Mouse (Mus musculus) midbrain, embryonic 13.5 days (tissue): Measurements from ENCODE around the gene Armc10. TPM values are rescaled to one million over a fixed set of nuclear protein-coding genes. Genes with fewer than 3 reads are reported as not detected.

ENCODE experiments used
- ATAC-seq: fragments of 200-750 bp; cut with Nextera tagmentation; 2 replicates; pipeline ENCODE4 v1.8.0; 2017; ENCODE audit warnings: mild to moderate bottlenecking, moderate TSS enrichment, moderate library complexity
- H3K27ac ChIP-seq: fragments of 300-500 bp; sonication (generic); 2 replicates; pipeline ENCODE4 v1.5.1; 2015; ENCODE audit warnings: inconsistent platforms, mild to moderate bottlenecking, moderate library complexity
- H3K27me3 ChIP-seq: fragments of 300-500 bp; sonication (generic); 2 replicates; pipeline ENCODE4 v1.6.1; 2015; ENCODE audit warnings: mild to moderate bottlenecking, inconsistent platforms
- H3K36me3 ChIP-seq: fragments of 300-500 bp; sonication (generic); 2 replicates; pipeline ENCODE4 v1.6.1; 2015; ENCODE audit warnings: mild to moderate bottlenecking, inconsistent platforms
- H3K4me1 ChIP-seq: fragments of 300-500 bp; sonication (generic); replicated peaks from 2 replicates; pipeline ENCODE4 v1.6.1; 2015; ENCODE audit warnings: inconsistent platforms
- H3K4me2 ChIP-seq: fragments of 300-500 bp; sonication (generic); replicated peaks from 2 replicates; pipeline ENCODE4 v1.6.1; 2015; ENCODE audit warnings: moderate library complexity, mild to moderate bottlenecking, inconsistent platforms
- H3K4me3 ChIP-seq: fragments of 300-500 bp; sonication (generic); replicated peaks from 2 replicates; pipeline ENCODE4 v1.5.1; 2015; ENCODE audit warnings: mild to moderate bottlenecking, inconsistent platforms
- H3K9ac ChIP-seq: fragments of 300-500 bp; sonication (generic); replicated peaks from 2 replicates; pipeline ENCODE4 v1.6.1; 2015; ENCODE audit warnings: mild to moderate bottlenecking, inconsistent platforms
- H3K9me3 ChIP-seq: fragments of 300-500 bp; sonication (generic); 2 replicates; pipeline ENCODE4 v1.6.1; 2016; ENCODE audit warnings: mild to moderate bottlenecking, inconsistent platforms
- WGBS: fragments of 180-500 bp; shearing (Covaris S2); methylation state at CpG from one replicate; pipeline ENCODE4 v1.1.7; 2015; 5-methylcytosine and 5-hydroxymethylcytosine counted together
- polyA plus RNA-seq: library from polyadenylated mRNA; unstranded; fragments of >200 nt; fragmentation: Nextera tagmentation; extraction: Ambion mirVana; gene quantifications from 2 replicates; pipeline ENCODE4 v1.2.1, GENCODE M21; 2015

Gene Armc10
- polyA plus RNA-seq, 1 experiment from 2014 or later, result 80.8 TPM

DNA sequence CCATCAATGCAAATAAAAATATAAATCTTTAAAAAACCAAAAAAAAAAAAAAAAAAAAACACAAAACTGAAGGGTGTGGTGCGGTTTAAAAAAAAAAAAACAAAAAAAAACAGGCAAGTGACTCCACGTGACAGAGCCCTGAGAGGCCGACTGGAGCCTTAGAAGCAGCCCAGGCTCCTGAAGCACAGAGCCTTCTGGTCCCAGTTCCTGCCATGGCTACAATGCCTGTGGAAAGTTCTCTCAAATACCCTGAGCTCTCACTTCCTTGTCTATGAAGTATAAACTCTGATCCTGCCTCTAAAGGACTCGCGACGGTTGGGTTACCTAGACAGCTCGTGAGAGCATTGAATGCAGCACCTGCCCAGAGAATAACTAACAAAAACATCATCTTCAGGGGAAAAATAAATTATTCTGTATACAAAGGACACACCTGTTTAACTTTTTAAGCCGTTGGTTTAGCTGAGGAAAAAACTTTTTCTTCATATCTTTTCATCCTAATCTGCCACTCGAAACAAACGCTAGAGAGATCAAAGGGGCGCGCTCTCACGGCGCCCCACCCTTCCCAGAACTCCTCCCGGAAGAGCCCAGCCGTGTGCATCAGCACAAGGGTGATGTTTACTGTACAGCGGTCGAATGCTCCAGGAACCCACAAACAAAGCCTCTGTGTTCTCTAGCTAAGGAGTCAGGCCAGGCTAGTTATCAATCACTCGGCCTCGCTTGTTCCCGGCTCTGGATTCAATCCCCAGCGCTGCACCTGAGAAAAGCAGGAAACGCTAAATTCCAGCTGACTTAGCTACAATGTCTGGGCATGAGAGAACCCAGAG lies 27.4 kb downstream of the Armc10 start:
- Histone ChIP-seq H3K4me2 (no peak overlapping the region), H3K27ac (no peak overlapping the region), H3K9ac (no peak overlapping the region), H3K27me3 (no peaks in the 10 kb centered on the region), H3K36me3 (peaks cover 29% of the 10 kb centered on the region), H3K4me1 (0 out of 2 replicates have a peak, but pooled peaks cover 2% of the 10 kb centered on the region), H3K4me3 (no peak overlapping the region), H3K9me3 (no peaks in the 10 kb centered on the region)
- WGBS, result 68% methylated on average over 23 of the region's 23 CpGs
- ATAC-seq, result 0 out of 2 replicates have a peak, but pooled peaks have one; percentile 40

DNA sequence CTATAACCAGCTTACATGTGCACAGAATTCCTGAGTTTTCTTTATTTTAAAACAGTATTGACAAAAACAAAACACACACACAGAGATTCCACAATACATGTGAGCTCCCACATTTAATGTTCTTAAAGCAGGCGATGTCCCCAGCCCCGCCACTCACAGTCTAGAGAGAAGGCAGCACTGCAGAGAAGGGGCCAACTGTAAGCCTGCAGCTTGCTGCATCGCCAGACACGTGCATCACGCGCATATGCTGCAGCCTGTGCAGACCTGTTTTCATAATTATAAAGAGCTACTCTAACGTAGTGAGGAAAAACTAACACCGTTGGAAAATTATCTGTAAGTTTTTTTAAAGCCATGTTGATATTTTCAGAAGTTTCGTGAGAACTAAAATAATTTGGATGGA lies 28.1 kb downstream of the Armc10 start:
- Histone ChIP-seq H3K9ac (no peak overlapping the region), H3K27ac (no peak overlapping the region), H3K4me3 (no peak overlapping the region), H3K36me3 (peaks cover 31% of the 10 kb centered on the region), H3K9me3 (no peaks in the 10 kb centered on the region), H3K4me2 (no peak overlapping the region), H3K27me3 (no peaks in the 10 kb centered on the region), H3K4me1 (0 out of 2 replicates have a peak, but pooled peaks cover 2% of the 10 kb centered on the region)
- ATAC-seq, result no peak
- WGBS, result 84% methylated on average over 9 of the region's 9 CpGs

DNA sequence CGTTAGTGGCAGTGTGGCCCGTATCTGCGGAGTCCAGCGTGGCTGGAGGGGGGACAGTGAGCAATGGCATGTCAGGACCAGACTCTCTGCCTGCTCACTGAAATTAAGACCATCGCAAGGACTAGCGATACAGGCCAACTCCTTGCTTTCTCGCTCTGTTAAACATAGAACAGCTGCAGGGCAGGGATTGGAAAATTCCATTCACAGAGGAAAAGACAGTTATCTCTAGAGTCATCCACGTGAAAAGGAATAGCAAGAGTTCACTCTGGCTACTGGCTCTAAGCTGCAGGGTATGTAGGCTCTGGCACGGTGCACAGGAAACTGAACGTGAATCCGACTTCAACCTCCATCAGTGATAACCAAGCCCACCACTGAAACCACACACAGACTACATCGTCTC lies 29.4 kb downstream of the Armc10 start:
- Histone ChIP-seq H3K36me3 (peaks cover 34% of the 10 kb centered on the region), H3K9ac (no peak overlapping the region), H3K27me3 (no peaks in the 10 kb centered on the region), H3K4me3 (no peak overlapping the region), H3K4me1 (0 out of 2 replicates have a peak, but pooled peaks cover 2% of the 10 kb centered on the region), H3K9me3 (no peaks in the 10 kb centered on the region), H3K4me2 (no peak overlapping the region), H3K27ac (no peak overlapping the region)
- no peak for ATAC-seq
- 85% methylated on average over 12 of the region's 12 CpGs for whole genome bisulfite sequencing

DNA sequence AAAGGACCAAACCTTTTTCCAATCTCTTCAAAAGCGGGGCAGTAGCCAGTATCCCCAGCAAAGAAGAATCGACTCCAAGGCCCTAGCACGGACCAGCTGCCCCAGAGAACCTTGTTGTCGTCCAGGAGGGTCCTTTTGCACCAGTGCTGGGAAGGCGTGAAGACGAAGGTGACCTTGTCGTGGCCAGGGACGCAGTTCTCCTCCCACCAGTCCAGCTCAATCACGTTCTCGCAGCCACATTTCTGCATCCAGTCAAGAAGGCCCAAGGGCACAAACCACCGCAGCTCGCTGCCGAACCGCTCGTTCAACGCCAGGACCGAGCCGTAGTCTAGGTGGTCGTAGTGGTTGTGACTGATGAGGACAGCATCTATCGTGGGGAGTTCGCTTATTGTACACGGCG lies 29.9 kb downstream of the Armc10 start:
- H3K9me3 ChIP-seq, result no peaks in the 10 kb centered on the region
- no peak overlapping the region for H3K4me3 ChIP-seq
- no peak for ATAC-seq
- H3K27me3 ChIP-seq, result no peaks in the 10 kb centered on the region
- H3K36me3 ChIP-seq, result peaks cover 34% of the 10 kb centered on the region
- H3K27ac ChIP-seq, result no peak overlapping the region
- no peak overlapping the region for H3K9ac ChIP-seq
- H3K4me1 ChIP-seq, result 0 out of 2 replicates have a peak, but pooled peaks cover 2% of the 10 kb centered on the region
- H3K4me2 ChIP-seq, result no peak overlapping the region
- 95% methylated on average over 23 of the region's 23 CpGs for WGBS

DNA sequence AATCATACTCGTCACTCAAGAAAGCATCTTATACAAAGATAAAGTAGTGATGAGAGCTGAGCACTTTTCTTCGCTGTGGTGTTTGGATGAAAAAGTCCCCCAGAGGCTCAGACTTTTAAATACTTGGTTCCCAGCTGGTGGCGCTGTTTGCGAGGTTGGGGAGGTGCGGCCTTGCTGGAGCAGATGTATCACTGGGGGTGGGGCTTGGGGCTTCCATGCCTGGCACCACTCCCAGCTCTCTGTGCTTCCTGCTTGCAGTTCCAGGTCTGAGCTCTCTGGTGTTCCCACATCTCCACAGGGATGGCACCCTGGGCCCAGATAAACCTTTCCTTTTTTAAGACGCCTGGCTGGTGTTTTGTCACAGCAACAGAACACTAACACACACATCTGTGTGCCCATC lies 32.3 kb downstream of the Armc10 start:
- H3K4me1 ChIP-seq, result 0 out of 2 replicates have a peak, but pooled peaks cover 2% of the 10 kb centered on the region
- H3K27me3 ChIP-seq, result no peaks in the 10 kb centered on the region
- WGBS, result 92% methylated on average over 6 of the region's 6 CpGs
- no peak overlapping the region for H3K4me2 ChIP-seq
- no peak overlapping the region for H3K4me3 ChIP-seq
- no peak for ATAC-seq
- H3K27ac ChIP-seq, result no peak overlapping the region
- peaks cover 30% of the 10 kb centered on the region for H3K36me3 ChIP-seq
- H3K9ac ChIP-seq, result no peak overlapping the region
- H3K9me3 ChIP-seq, result no peaks in the 10 kb centered on the region

DNA sequence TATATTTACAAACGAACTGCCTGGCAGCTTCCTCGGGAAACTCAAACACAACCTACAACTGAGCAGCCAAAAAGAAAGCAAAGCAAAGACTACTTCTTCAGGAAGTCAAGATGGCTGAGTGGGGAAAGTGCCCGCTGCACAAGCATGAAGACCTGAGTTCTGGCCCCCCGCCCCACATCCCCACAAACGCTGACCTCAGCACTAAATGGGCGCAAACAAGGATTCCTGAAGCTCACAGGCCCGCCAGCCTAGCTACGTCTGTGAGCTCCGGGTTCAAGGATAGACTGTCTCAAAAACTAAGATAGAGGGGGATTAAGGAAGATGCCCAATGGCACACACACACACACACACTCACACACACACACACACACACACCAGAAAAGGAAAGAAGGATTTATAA lies 32.8 kb downstream of the Armc10 start:
- H3K4me2 ChIP-seq, result no peak overlapping the region

DNA sequence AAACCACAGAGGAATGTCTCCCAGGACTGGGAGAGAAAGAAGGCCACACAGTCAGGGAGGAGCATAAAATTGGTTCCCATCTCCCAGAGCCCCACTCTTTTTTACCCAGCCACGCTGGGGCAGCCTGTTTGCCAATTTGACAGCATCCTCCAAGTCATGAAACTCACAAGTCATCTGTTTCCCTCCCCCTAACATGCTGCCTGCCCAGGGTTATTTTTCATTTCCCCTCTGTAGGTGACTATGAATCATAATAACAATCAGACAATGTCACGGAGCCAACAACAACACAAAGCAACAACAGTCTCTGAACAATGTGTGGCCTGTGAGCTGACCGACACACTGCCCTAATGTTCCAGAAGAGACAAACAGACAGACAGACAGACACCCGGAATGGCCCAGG lies 34.4 kb downstream of the Armc10 start:
- ATAC-seq, result no peak
- H3K4me2 ChIP-seq, result no peak overlapping the region
- 92% methylated on average over 4 of the region's 4 CpGs for WGBS

More for the DNA sequence above, 32.8 kb downstream of the Armc10 start:
- Histone ChIP-seq H3K27me3 (no peaks in the 10 kb centered on the region), H3K4me1 (0 out of 2 replicates have a peak, but pooled peaks cover 2% of the 10 kb centered on the region), H3K4me3 (no peak overlapping the region), H3K27ac (no peak overlapping the region), H3K36me3 (peaks cover 33% of the 10 kb centered on the region), H3K9ac (no peak overlapping the region), H3K9me3 (no peaks in the 10 kb centered on the region)
- ATAC-seq, result no peak
- WGBS, result 96% methylated on average over 9 of the region's 9 CpGs

DNA sequence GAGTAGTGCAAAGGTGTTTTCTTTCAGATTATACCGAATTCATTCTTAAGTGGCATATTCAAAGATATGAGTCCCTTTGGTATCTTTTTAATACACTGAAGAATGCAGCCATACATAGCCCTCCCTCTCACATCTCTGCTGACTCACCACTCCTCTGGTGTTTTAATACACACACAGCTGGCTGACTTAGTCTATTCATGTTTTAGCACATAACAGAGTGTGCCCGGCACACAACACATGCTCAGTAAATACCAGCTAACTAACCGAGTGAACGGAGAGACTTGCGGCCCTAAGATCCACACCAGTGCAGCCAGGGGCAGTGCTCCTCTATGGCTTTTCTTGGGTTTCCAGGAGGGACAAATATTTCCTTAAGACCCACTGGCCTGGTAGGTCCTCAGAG lies 35.3 kb downstream of the Armc10 start:
- no peak overlapping the region for H3K9ac ChIP-seq
- peaks cover 23% of the 10 kb centered on the region for H3K36me3 ChIP-seq
- ATAC-seq, result no peak
- 0 out of 2 replicates have a peak, but pooled peaks cover 2% of the 10 kb centered on the region for H3K9me3 ChIP-seq
- H3K4me2 ChIP-seq, result no peak overlapping the region
- H3K27me3 ChIP-seq, result no peaks in the 10 kb centered on the region
- H3K4me1 ChIP-seq, result no peaks in the 10 kb centered on the region
- WGBS, result 91% methylated on average over 5 of the region's 5 CpGs
- H3K27ac ChIP-seq, result no peak overlapping the region
- no peak overlapping the region for H3K4me3 ChIP-seq

More for the DNA sequence above, 34.4 kb downstream of the Armc10 start:
- no peak overlapping the region for H3K9ac ChIP-seq
- H3K9me3 ChIP-seq, result 0 out of 2 replicates have a peak, but pooled peaks cover 2% of the 10 kb centered on the region
- peaks cover 32% of the 10 kb centered on the region for H3K36me3 ChIP-seq
- H3K27me3 ChIP-seq, result no peaks in the 10 kb centered on the region
- no peak overlapping the region for H3K4me3 ChIP-seq
- no peaks in the 10 kb centered on the region for H3K4me1 ChIP-seq
- no peak overlapping the region for H3K27ac ChIP-seq

DNA sequence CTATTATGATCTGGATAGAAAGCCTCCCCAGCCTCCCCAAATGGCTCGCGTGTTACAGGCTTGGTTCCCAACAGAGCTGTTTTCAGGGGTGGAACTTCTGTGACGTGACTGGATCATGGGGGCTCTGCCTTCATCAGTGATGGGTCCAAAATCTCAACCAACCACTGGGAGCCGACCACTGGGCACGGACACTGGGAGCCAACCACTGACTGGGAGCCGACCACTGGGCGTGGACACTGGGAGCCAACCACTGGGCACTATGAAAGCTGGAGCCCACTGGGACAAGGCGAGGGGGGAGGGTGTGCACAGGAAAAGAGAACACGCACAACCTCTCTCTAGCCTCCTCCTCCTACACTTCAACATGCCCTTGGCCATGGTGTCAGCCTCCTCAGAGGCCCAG lies 38.2 kb downstream of the Armc10 start:
- WGBS, result 95% methylated on average over 9 of the region's 9 CpGs
- Histone ChIP-seq H3K9ac (no peak overlapping the region), H3K9me3 (0 out of 2 replicates have a peak, but pooled peaks cover 2% of the 10 kb centered on the region), H3K27ac (no peak overlapping the region), H3K4me1 (no peaks in the 10 kb centered on the region), H3K36me3 (peaks cover 17% of the 10 kb centered on the region; the same call in 1 of the 2 replicates), H3K4me3 (no peak overlapping the region), H3K4me2 (no peak overlapping the region), H3K27me3 (no peaks in the 10 kb centered on the region)
- ATAC-seq, result no peak

DNA sequence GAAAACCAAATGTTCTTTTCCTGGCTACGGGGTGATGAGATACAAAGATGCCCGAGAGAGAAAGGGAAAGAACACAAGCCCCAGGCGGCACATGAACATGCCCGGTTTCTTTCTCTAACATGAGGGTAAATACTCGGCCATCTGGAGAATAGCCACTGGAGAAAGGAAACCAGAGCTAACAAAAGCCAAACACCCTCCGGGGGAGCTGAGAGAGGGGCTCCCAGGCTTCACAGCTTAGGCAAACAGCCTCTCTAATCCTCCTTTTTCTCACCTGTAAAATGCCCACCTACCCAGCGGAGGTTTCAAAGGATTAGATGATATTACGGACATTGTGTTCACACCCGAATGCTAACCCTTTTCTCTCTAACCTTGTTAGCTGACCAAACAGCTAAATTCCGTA lies 39.4 kb downstream of the Armc10 start:
- no peak overlapping the region for H3K9ac ChIP-seq
- H3K4me3 ChIP-seq, result no peak overlapping the region
- H3K9me3 ChIP-seq, result 0 out of 2 replicates have a peak, but pooled peaks cover 2% of the 10 kb centered on the region
- WGBS, result 77% methylated on average over 10 of the region's 10 CpGs
- H3K36me3 ChIP-seq, result peaks cover 22% of the 10 kb centered on the region; the same call in 1 of the 2 replicates
- no peaks in the 10 kb centered on the region for H3K4me1 ChIP-seq
- no peak overlapping the region for H3K4me2 ChIP-seq
- H3K27ac ChIP-seq, result no peak overlapping the region
- no peak for ATAC-seq
- no peaks in the 10 kb centered on the region for H3K27me3 ChIP-seq

DNA sequence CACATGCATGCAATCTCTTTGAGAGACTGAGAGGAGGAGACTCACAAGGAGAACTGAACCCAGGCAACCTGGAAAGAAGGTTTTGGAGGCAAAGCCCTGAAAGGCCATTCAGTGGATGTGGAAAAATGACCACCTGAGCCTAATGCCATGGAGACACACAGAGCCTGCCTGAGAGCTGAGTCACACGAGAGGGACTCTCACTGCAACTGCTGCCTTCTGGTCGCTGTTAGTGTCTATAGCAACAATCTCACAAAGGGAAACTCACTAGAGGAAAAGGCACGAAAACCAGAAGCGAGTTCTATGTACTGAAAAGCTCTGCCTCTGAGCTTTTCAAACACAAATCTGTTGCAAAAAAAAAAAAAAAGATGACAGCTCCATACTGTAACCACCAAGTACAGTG lies 41.4 kb downstream of the Armc10 start:
- Histone ChIP-seq H3K4me2 (no peak overlapping the region), H3K4me1 (no peaks in the 10 kb centered on the region), H3K9ac (no peak overlapping the region), H3K36me3 (peaks cover 22% of the 10 kb centered on the region; the same call in 1 of the 2 replicates), H3K27ac (no peak overlapping the region), H3K4me3 (no peak overlapping the region), H3K27me3 (no peaks in the 10 kb centered on the region), H3K9me3 (0 out of 2 replicates have a peak, but pooled peaks cover 2% of the 10 kb centered on the region)
- 66% methylated on average over 4 of the region's 4 CpGs for WGBS
- no peak for ATAC-seq

DNA sequence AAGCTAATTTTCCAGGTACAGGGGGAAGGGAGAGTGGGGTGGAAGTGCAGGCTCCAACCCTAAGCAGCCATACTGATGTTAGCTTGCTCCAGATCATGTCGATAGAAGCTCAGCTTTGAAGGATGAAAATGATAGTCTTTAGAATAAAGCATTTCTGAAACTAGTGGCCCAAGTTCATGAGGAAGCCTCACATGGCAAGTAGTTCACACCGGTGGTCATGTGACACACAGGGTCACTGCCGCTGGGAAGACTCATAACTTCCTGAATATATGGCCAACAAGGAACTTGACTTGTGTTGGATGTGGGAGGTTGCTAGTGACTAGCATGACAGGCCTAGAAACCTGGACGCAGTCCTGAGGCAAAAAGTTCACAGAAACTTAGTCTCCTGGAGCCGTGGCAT lies 46.6 kb downstream of the Armc10 start:
- no peak for ATAC-seq
- H3K27me3 ChIP-seq, result no peaks in the 10 kb centered on the region

More for the DNA sequence above, 46.6 kb downstream of the Armc10 start:
- no peaks in the 10 kb centered on the region for H3K4me1 ChIP-seq
- H3K27ac ChIP-seq, result no peak overlapping the region
- WGBS, result 94% methylated on average over 5 of the region's 5 CpGs
- no peak overlapping the region for H3K4me2 ChIP-seq
- H3K9me3 ChIP-seq, result no peaks in the 10 kb centered on the region
- H3K36me3 ChIP-seq, result peaks cover 9% of the 10 kb centered on the region; the same call in 1 of the 2 replicates
- H3K9ac ChIP-seq, result no peak overlapping the region
- H3K4me3 ChIP-seq, result no peak overlapping the region
